Mouse (Mus musculus) CD4-positive, CD25-positive, alpha-beta regulatory T cell, adult 2 months (primary cell): ENCODE results near the gene Ap3s2.

Experiments used
- DNase-seq: peaks from one replicate; pipeline ENCODE4 v3.0.0-alpha.2; 2012; ENCODE audit warnings: low read depth, low spot score

The Ap3s2 gene

GRCm38 (mm10) chr7:79846342-79846741 lies 74.1 kb downstream of the Ap3s2 start:
- no peak for DNase-seq

- DNase-seq = no peak
Measured at GRCm38 (mm10) chr7:79844090-79844802, 76.2 kb downstream of the Ap3s2 start.

- no peak for DNase-seq
Measured at GRCm38 (mm10) chr7:79842163-79842562, 78.3 kb downstream of the Ap3s2 start.

- DNase-seq = no peak
Measured at GRCm38 (mm10) chr7:79837247-79837646, 83.2 kb downstream of the Ap3s2 start.

GRCm38 (mm10) chr7:79835196-79835595 lies 85.3 kb downstream of the Ap3s2 start:
- DNase-seq = no peak

- DNase-seq = no peak
Measured at GRCm38 (mm10) chr7:79832980-79833379, 87.5 kb downstream of the Ap3s2 start.

- no peak for DNase-seq
Measured at GRCm38 (mm10) chr7:79831585-79831984, 88.9 kb downstream of the Ap3s2 start.

GRCm38 (mm10) chr7:79831145-79831544 lies 89.3 kb downstream of the Ap3s2 start:
- no peak for DNase-seq

- no peak for DNase-seq
Measured at GRCm38 (mm10) chr7:79828341-79828740, 92.1 kb downstream of the Ap3s2 start.
